ENCODE assay signal across 22 mouse cellular contexts in genomic region chr3:66240476-66240875, GRCm38 (mm10). TPM values are rescaled to one million over a fixed set of nuclear protein-coding genes. Genes with fewer than 3 reads are reported as not detected.
DNase-seq lines count a peak whose midpoint lies in the region; ATAC-seq lines count a peak whose summit lies in the region.
"Had no signal": no experiment of that assay in that cellular context is flagged by ENCODE, and none has a peak within 500 bp of the region (broad histone marks: within the 10 kb centered on the region; RNA-seq: fewer than 3 reads in every experiment).

No protein-coding gene starts in this region.

- DNase-seq in adrenal gland, adult (ENCODE audit: inconsistent age in 2 of 2, low spot score in 1 of 2) = peak; percentile 37 to 72
- no peak for DNase-seq in adrenal gland, postnatal 25 days
- peak; percentile 24 to 28 for DNase-seq in heart, adult 9 months (ENCODE audit: low spot score in 2 of 2)
- no peak for DNase-seq in heart, postnatal 25 days (ENCODE audit: low spot score)
- DNase-seq in lung, postnatal 36 days = peak; percentile 25
- DNase-seq in lung, postnatal 14 days = no peak
- DNase-seq in ovary, postnatal 10 days (ENCODE audit: low spot score) = no peak
- DNase-seq: cerebellum, adult 2 months; forebrain, postnatal 0 days; gastrocnemius, postnatal 10 days; kidney, adult 2 months; kidney, postnatal 14 days; layer of hippocampus, adult 9-11 months; liver; liver, postnatal 0 days; thymus, postnatal 25 days had no signal

- no peak overlapping the region for H3K9ac ChIP-seq in intestine, embryonic 15.5 days
- H3K9ac ChIP-seq: embryonic facial prominence, embryonic 12.5 days; forebrain, postnatal 0 days; liver, postnatal 0 days; neural tube, embryonic 15.5 days had no signal

- intact Hi-C loops in heart, postnatal 25 days (cut with DNase I) = no loop called here

- no peaks in the 10 kb centered on the region for H3K27me3 ChIP-seq in intestine, embryonic 15.5 days (replicated peaks)
- H3K27me3 ChIP-seq: embryonic facial prominence, embryonic 12.5 days; neural tube, embryonic 15.5 days had no signal

- H3K9me3 ChIP-seq in intestine, embryonic 15.5 days = no peaks in the 10 kb centered on the region
- H3K9me3 ChIP-seq: embryonic facial prominence, embryonic 12.5 days; neural tube, embryonic 15.5 days had no signal

- no peaks in the 10 kb centered on the region for H3K36me3 ChIP-seq in intestine, embryonic 15.5 days
- H3K36me3 ChIP-seq: embryonic facial prominence, embryonic 12.5 days; neural tube, embryonic 15.5 days had no signal

- no peak overlapping the region for H3K4me3 ChIP-seq in intestine, embryonic 15.5 days (replicated peaks)
- H3K4me3 ChIP-seq: embryonic facial prominence, embryonic 12.5 days; neural tube, embryonic 15.5 days had no signal

- no peak overlapping the region for H3K27ac ChIP-seq in intestine, embryonic 15.5 days
- H3K27ac ChIP-seq: embryonic facial prominence, embryonic 12.5 days; macrophage; neural tube, embryonic 15.5 days had no signal

- no peaks in the 10 kb centered on the region for H3K4me1 ChIP-seq in intestine, embryonic 15.5 days (replicated peaks)
- H3K4me1 ChIP-seq: embryonic facial prominence, embryonic 12.5 days; neural tube, embryonic 15.5 days had no signal

- no peak overlapping the region for H3K4me2 ChIP-seq in intestine, embryonic 15.5 days (replicated peaks)
- H3K4me2 ChIP-seq: embryonic facial prominence, embryonic 12.5 days; midbrain, embryonic 11.5 days; neural tube, embryonic 15.5 days had no signal

- ATAC-seq in intestine, embryonic 15.5 days = no peak
- ATAC-seq: forebrain, postnatal 0 days; hindbrain, embryonic 16.5 days; liver, postnatal 0 days had no signal

RNA-seq across cellular contexts. Expression of gene Ptx3, which starts 20.8 kb away (rescaled TPM):
- not detected in 2 replicates for total RNA-seq in adrenal gland, postnatal 25 days (2021)
- total RNA-seq in heart, postnatal 25 days (2021) = 1 to 10 TPM; 1.3 TPM
- 4.7 and 5.3 TPM in 2 replicates for polyA plus RNA-seq in intestine, embryonic 15.5 days (2015; fragmentation: Nextera tagmentation; extraction: Ambion mirVana)
- polyA plus RNA-seq: macrophage had no signal

RNA-seq across cellular contexts. Expression of gene Veph1, which starts 56.2 kb away (rescaled TPM):
- not detected in 2 replicates for total RNA-seq in adrenal gland, postnatal 25 days (2021)
- not detected for total RNA-seq in heart, postnatal 25 days (2021)
- polyA plus RNA-seq in intestine, embryonic 15.5 days (2015; fragmentation: Nextera tagmentation; extraction: Ambion mirVana) = 0.09 and 0.21 TPM in 2 replicates
- polyA plus RNA-seq: liver, postnatal 0 days; macrophage had no signal

Comparison
In these comparisons a context has a peak if more than half of its experiments do, and no peak if none do; other contexts are left out.
1. DNase-seq: peak in adrenal gland, adult (2 of 2), heart, adult 9 months (2 of 2) and lung, postnatal 36 days (single experiment); none in adrenal gland, postnatal 25 days (single experiment), heart, postnatal 25 days (single experiment), lung, postnatal 14 days (single experiment) and ovary, postnatal 10 days (single experiment).